In genomic region chr1:75680366-75680765, GRCm38 (mm10) we compare ENCODE assay signal across 18 mouse cellular contexts.
DNase-seq lines count a peak whose midpoint lies in the region; ATAC-seq and TF ChIP-seq lines count a peak whose summit lies in the region.
"Had no signal": no experiment of that assay in that cellular context is flagged by ENCODE, and none has a peak within 500 bp of the region (broad histone marks: within the 10 kb centered on the region; RNA-seq: fewer than 3 reads in every experiment).

No protein-coding gene starts in this region.

- H3K9ac ChIP-seq in kidney, postnatal 0 days (ENCODE audit: low read depth, low read length) = no peak overlapping the region
- no peak overlapping the region for H3K9ac ChIP-seq in hindbrain, embryonic 14.5 days
- no peak overlapping the region for H3K9ac ChIP-seq in midbrain, postnatal 0 days (replicated peaks; ENCODE audit: low read length, poor library complexity, severe bottlenecking)
- H3K9ac ChIP-seq: heart, embryonic 15.5 days had no signal

- no peak overlapping the region for H3K4me3 ChIP-seq in heart, embryonic 10.5 days
- no peak overlapping the region for H3K4me3 ChIP-seq in kidney, postnatal 0 days (replicated peaks; ENCODE audit: low read depth, low read length)
- no peak overlapping the region for H3K4me3 ChIP-seq in hindbrain, embryonic 14.5 days (replicated peaks; ENCODE audit: low read length)
- H3K4me3 ChIP-seq in midbrain, postnatal 0 days (ENCODE audit: low read depth, low read length) = no peak overlapping the region
- H3K4me3 ChIP-seq: heart, embryonic 15.5 days; megakaryocyte, embryonic 14.5 days had no signal

- TF ChIP-seq CTCF in kidney, postnatal 0 days (IDR thresholded peaks at IDR 0.05; ENCODE audit: low read depth) = no peak
- TF ChIP-seq CTCF in midbrain, postnatal 0 days (IDR thresholded peaks at IDR 0.05) = no peak

- H3K9me3 ChIP-seq in heart, embryonic 10.5 days = peaks cover 5% of the 10 kb centered on the region
- no peaks in the 10 kb centered on the region for H3K9me3 ChIP-seq in kidney, postnatal 0 days (replicated peaks; ENCODE audit: low read length)
- 0 out of 2 replicates have a peak, but pooled peaks cover 3% of the 10 kb centered on the region for H3K9me3 ChIP-seq in hindbrain, embryonic 14.5 days (ENCODE audit: control insufficient read depth, low read length)
- no peaks in the 10 kb centered on the region for H3K9me3 ChIP-seq in midbrain, postnatal 0 days (ENCODE audit: low read length)
- H3K9me3 ChIP-seq: heart, embryonic 15.5 days had no signal

- 0 out of 2 replicates have a peak overlapping the region, but pooled peaks have one; percentile 31 for H3K27ac ChIP-seq in heart, embryonic 10.5 days
- H3K27ac ChIP-seq in kidney, postnatal 0 days = no peak overlapping the region
- no peak overlapping the region for H3K27ac ChIP-seq in hindbrain, embryonic 14.5 days
- no peak overlapping the region for H3K27ac ChIP-seq in midbrain, postnatal 0 days (ENCODE audit: low read depth, low read length)
- H3K27ac ChIP-seq: heart, embryonic 15.5 days had no signal

- H3K4me1 ChIP-seq in heart, embryonic 10.5 days = peaks cover 9% of the 10 kb centered on the region; the same call in 1 of the 2 replicates
- H3K4me1 ChIP-seq in kidney, postnatal 0 days (replicated peaks; ENCODE audit: insufficient read depth, low read length) = no peaks in the 10 kb centered on the region
- H3K4me1 ChIP-seq in hindbrain, embryonic 14.5 days (replicated peaks; ENCODE audit: control insufficient read depth, insufficient read depth, low read length) = no peaks in the 10 kb centered on the region; the same call in 1 of the 2 replicates
- H3K4me1 ChIP-seq in midbrain, postnatal 0 days (ENCODE audit: insufficient read depth, low read length) = 0 out of 2 replicates have a peak, but pooled peaks cover 4% of the 10 kb centered on the region
- H3K4me1 ChIP-seq: megakaryocyte, embryonic 14.5 days had no signal

- H3K4me2 ChIP-seq in kidney, postnatal 0 days (ENCODE audit: low read length) = no peak overlapping the region
- 0 out of 2 replicates have a peak overlapping the region, but pooled peaks have one; percentile 4 for H3K4me2 ChIP-seq in hindbrain, embryonic 14.5 days (replicated peaks)
- peak overlapping the region; percentile 9; the same call in 1 of the 2 replicates for H3K4me2 ChIP-seq in midbrain, postnatal 0 days (ENCODE audit: low read depth, low read length, poor library complexity, severe bottlenecking)
- H3K4me2 ChIP-seq: heart, embryonic 15.5 days had no signal

- no peaks in the 10 kb centered on the region for H3K27me3 ChIP-seq in heart, embryonic 10.5 days (ENCODE audit: insufficient read depth, poor library complexity, severe bottlenecking)
- no peaks in the 10 kb centered on the region for H3K27me3 ChIP-seq in kidney, postnatal 0 days (ENCODE audit: insufficient read depth, low read length)
- no peaks in the 10 kb centered on the region for H3K27me3 ChIP-seq in hindbrain, embryonic 14.5 days (ENCODE audit: control insufficient read depth, insufficient read depth, low read length)
- no peaks in the 10 kb centered on the region for H3K27me3 ChIP-seq in midbrain, postnatal 0 days (ENCODE audit: insufficient read depth, low read length)
- H3K27me3 ChIP-seq: heart, embryonic 15.5 days; megakaryocyte, embryonic 14.5 days had no signal

- H3K36me3 ChIP-seq in heart, embryonic 10.5 days = no peaks in the 10 kb centered on the region
- no peaks in the 10 kb centered on the region for H3K36me3 ChIP-seq in kidney, postnatal 0 days (ENCODE audit: insufficient read depth, low read length)
- no peaks in the 10 kb centered on the region for H3K36me3 ChIP-seq in hindbrain, embryonic 14.5 days (replicated peaks; ENCODE audit: control insufficient read depth, insufficient read depth)
- no peaks in the 10 kb centered on the region for H3K36me3 ChIP-seq in midbrain, postnatal 0 days (ENCODE audit: insufficient read depth, low read length)
- H3K36me3 ChIP-seq: heart, embryonic 15.5 days had no signal

- no peak for DNase-seq in heart, embryonic 10.5 days (ENCODE audit: low spot score)
- DNase-seq in heart, adult 11 months = no peak
- peak; percentile 16 for DNase-seq in kidney, postnatal 0 days (ENCODE audit: low spot score)
- DNase-seq in kidney, postnatal 4 days = no peak
- no peak for DNase-seq in hindbrain, embryonic 14.5 days (ENCODE audit: low spot score)
- no peak for DNase-seq in midbrain, postnatal 0 days (ENCODE audit: low spot score)
- DNase-seq in right cerebral cortex, postnatal 36 days (ENCODE audit: low spot score in 2 of 2) = no peak
- no peak for DNase-seq in ovary, postnatal 36 days (ENCODE audit: low spot score)
- DNase-seq: adrenal gland, adult 8-10 months; cerebellum, postnatal 14 days; kidney, adult 11 months; layer of hippocampus, adult 9-11 months; left cerebral cortex, postnatal 4 days; lung, adult 18-20 months; retina, postnatal 1 day; spleen, adult 18-20 months had no signal

- ATAC-seq in kidney, postnatal 0 days (replicated peaks; ENCODE audit: low FRiP score, low read depth) = no peak
- ATAC-seq in hindbrain, embryonic 14.5 days (ENCODE audit: low FRiP score) = no peak
- ATAC-seq in midbrain, postnatal 0 days (ENCODE audit: low FRiP score) = no peak

- WGBS in heart, embryonic 10.5 days = 42% methylated on average over 10 of the region's 10 CpGs
- whole genome bisulfite sequencing in kidney, postnatal 0 days = 10% methylated on average over 10 of the region's 10 CpGs
- 22% methylated on average over 10 of the region's 10 CpGs for WGBS in hindbrain, embryonic 14.5 days
- WGBS in midbrain, postnatal 0 days = 14% methylated on average over 10 of the region's 10 CpGs
